Mouse (Mus musculus): ENCODE measurements around the gene Clpsl2. TPM values are rescaled to one million over a fixed set of nuclear protein-coding genes. Genes with fewer than 3 reads are reported as not detected.

Clpsl2 gene
- polyA plus RNA-seq, 1 experiment from 2014 or later = not detected

DNA sequence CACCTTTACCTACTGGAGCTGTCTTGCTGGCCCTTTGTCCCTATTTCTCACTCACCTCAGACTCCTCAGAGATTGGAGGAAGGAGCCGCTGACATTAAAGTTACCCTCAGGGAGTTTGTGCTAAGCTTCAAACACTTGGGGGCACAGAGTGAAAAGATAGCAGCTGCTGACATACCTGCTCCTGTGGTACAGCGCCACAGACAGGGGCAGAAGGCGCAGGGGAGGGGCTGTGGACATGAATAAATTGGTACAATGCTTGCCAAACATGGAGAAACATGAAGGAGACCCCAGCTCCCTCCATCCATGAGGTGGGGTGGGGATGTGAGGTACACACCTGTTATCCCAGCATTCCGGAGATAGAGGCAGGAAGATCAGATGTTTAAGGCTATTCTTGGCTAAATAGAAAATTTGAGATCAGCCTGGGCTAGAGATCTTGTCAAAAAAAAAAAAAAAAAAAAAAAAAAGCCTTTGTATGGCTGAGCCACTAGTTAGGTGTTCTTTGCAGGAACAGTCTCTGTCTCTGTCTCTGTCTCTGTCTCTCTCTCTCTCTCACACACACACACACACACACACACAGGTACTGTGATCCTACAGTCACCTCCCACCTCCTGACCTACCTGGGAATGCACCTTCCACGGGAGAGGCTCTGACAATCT, 28.0 kb upstream of the Clpsl2 start:
- Histone ChIP-seq H3K9ac (ENCODE audit: low read length) (no peak overlapping the region), H3K4me1 (ENCODE audit: control insufficient read depth in 2 of 2, insufficient read depth in 2 of 2, low read length in 2 of 2) (peaks cover 10 to 13% of the 10 kb centered on the region in 2 experiments; a peak in 3 of 4 replicates), H3K27me3 (ENCODE audit: control insufficient read depth, insufficient read depth, low read length) (peaks cover 27% of the 10 kb centered on the region), H3K27ac (replicated peaks in 1 of 2; ENCODE audit: control insufficient read depth in 1 of 2, insufficient read depth in 1 of 2, low read depth in 2 of 2, low read length in 2 of 2) (no peak overlapping the region), H3K36me3 (ENCODE audit: control insufficient read depth, insufficient read depth, low read length) (no peaks in the 10 kb centered on the region), H3K4me3 (ENCODE audit: control insufficient read depth in 1 of 2, insufficient read depth in 1 of 2, low read depth in 1 of 2, low read length in 2 of 2) (no peak overlapping the region), H3K4me2 (ENCODE audit: low read length) (no peak overlapping the region), H3K9me3 (ENCODE audit: control insufficient read depth, low read length) (no peaks in the 10 kb centered on the region)
- no peak for ATAC-seq (ENCODE audit: insufficient number of reproducible peaks, insufficient read depth, low FRiP score, low read depth)
- 59% methylated on average over 5 of the region's 5 CpGs for WGBS

DNA sequence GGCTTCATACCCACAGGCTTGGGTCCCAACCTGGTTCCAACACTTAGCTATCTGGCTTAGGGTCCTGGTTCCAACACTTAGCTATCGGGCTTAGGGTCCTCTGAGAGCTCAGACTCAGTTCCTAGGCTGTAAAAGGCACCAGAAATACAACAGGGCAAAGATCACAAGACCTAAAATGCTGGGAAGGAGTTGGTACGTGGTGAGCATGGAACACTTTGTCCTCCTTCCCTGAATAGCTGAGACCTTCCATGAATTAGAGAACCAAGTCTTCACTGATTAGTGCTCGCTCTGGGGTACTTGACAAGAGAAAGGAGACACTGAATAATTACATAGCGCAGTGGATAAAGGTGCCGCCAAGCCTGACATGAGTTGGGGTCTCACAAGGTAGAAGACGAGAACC, 27.3 kb upstream of the Clpsl2 start:
- no peak overlapping the region for H3K27ac ChIP-seq (replicated peaks in 1 of 2; ENCODE audit: control insufficient read depth in 1 of 2, insufficient read depth in 1 of 2, low read depth in 2 of 2, low read length in 2 of 2)
- H3K4me1 ChIP-seq (ENCODE audit: control insufficient read depth in 2 of 2, insufficient read depth in 2 of 2, low read length in 2 of 2) = peaks cover 10 to 13% of the 10 kb centered on the region in 2 experiments; a peak in 3 of 4 replicates
- peak overlapping the region; percentile 95 for H3K4me2 ChIP-seq (ENCODE audit: low read length)
- no peak for ATAC-seq (ENCODE audit: insufficient number of reproducible peaks, insufficient read depth, low FRiP score, low read depth)
- no peak overlapping the region for H3K9ac ChIP-seq (ENCODE audit: low read length)
- H3K27me3 ChIP-seq (ENCODE audit: control insufficient read depth, insufficient read depth, low read length) = peaks cover 27% of the 10 kb centered on the region
- no peaks in the 10 kb centered on the region for H3K36me3 ChIP-seq (ENCODE audit: control insufficient read depth, insufficient read depth, low read length)
- no peaks in the 10 kb centered on the region for H3K9me3 ChIP-seq (ENCODE audit: control insufficient read depth, low read length)
- no peak overlapping the region; a peak in 1 of 4 replicates for H3K4me3 ChIP-seq (ENCODE audit: control insufficient read depth in 1 of 2, insufficient read depth in 1 of 2, low read depth in 1 of 2, low read length in 2 of 2)
- WGBS = 36% methylated on average over 6 of the region's 6 CpGs

DNA sequence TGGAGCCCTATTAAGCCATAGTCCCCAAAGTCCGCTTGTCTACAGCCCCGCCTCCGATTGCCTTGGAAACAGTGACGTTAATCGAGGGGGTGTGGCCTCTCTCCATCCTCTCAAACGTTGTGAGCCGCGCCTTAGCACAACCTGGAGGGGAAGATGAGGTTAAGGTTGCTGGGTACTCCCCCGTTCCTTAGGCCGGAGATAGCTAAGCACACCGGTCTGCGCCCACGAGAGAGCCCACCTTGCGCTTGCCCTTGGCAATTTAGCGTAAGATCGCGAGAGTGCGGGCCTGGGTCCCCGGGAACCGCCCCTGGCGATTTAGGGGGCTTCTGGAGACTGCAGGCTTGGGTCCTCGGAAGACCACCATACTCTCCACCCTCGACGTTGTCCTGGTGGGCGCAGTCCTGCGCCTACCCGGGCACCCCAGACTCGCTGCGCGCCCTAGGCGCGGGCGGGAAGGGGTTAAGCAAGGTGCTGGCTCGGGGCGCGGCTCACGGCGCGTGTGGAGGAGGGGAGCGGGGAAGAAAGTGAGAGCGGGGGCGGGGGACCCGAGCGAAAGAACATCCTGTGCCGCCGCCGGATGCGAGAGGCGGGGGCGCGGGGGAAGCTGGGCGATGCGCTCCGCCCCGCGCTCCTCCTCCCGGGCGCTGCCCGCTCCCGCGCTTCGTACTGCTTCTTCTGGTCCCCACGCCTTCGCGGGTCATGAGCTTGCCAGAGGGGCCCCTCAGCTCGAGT, 26.4 kb upstream of the Clpsl2 start:
- Histone ChIP-seq H3K27me3 (ENCODE audit: control insufficient read depth, insufficient read depth, low read length) (peaks cover 27% of the 10 kb centered on the region), H3K9me3 (ENCODE audit: control insufficient read depth, low read length) (no peaks in the 10 kb centered on the region), H3K27ac (replicated peaks in 1 of 2; ENCODE audit: control insufficient read depth in 1 of 2, insufficient read depth in 1 of 2, low read depth in 2 of 2, low read length in 2 of 2) (peak overlapping the region; percentile 18 to 56; a peak in 3 of 4 replicates), H3K36me3 (ENCODE audit: control insufficient read depth, insufficient read depth, low read length) (no peaks in the 10 kb centered on the region), H3K4me2 (ENCODE audit: low read length) (peak overlapping the region; percentile 95), H3K4me1 (ENCODE audit: control insufficient read depth in 2 of 2, insufficient read depth in 2 of 2, low read length in 2 of 2) (peaks cover 7 to 9% of the 10 kb centered on the region in 2 experiments; a peak in 3 of 4 replicates), H3K4me3 (ENCODE audit: control insufficient read depth in 1 of 2, insufficient read depth in 1 of 2, low read depth in 1 of 2, low read length in 2 of 2) (peak overlapping the region; percentile 61 to 68), H3K9ac (ENCODE audit: low read length) (peak overlapping the region; percentile 67)
- peak; percentile 66 for ATAC-seq (ENCODE audit: insufficient number of reproducible peaks, insufficient read depth, low FRiP score, low read depth)
- under 1% methylated on average over 61 of the region's 66 CpGs for WGBS

DNA sequence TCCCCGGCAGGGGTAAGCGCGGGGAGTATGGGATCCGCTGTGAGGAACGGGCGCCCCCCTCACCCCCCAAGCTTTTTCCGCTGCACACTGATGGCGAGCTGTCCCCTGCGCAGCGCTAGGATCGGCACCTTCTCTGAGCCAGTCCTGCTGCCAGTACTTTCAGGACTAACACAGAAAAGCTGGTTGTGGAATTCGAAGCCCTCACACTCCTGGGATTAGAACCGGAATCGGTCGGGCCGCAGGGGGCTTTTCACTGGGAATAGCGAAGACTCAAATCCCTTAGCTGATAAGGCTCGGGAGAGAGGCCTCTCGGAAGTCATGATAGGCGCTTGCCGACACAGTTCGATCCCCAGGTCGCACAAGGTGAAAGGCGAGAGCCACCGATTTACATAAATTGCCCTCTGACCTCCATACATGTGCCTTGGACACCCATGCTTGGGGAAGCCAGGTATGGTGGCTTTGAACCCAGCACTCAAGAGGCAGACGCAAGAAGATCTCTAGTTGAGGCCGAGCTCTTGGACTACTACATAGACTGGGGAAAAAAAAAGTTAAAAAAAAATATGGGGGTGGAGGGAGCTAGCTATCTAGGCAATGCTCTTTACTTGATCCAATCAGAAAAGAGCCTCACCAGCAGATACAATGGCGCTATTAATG, 25.7 kb upstream of the Clpsl2 start:
- 9% methylated on average over 28 of the region's 28 CpGs for WGBS
- Histone ChIP-seq H3K4me1 (ENCODE audit: control insufficient read depth in 2 of 2, insufficient read depth in 2 of 2, low read length in 2 of 2) (peaks cover 3 to 7% of the 10 kb centered on the region in 2 experiments; a peak in 2 of 4 replicates), H3K36me3 (ENCODE audit: control insufficient read depth, insufficient read depth, low read length) (no peaks in the 10 kb centered on the region), H3K4me3 (ENCODE audit: control insufficient read depth in 1 of 2, insufficient read depth in 1 of 2, low read depth in 1 of 2, low read length in 2 of 2) (peak overlapping the region; percentile 61 to 68), H3K9me3 (ENCODE audit: control insufficient read depth, low read length) (no peaks in the 10 kb centered on the region), H3K27me3 (ENCODE audit: control insufficient read depth, insufficient read depth, low read length) (peaks cover 26% of the 10 kb centered on the region), H3K9ac (ENCODE audit: low read length) (peak overlapping the region; percentile 67), H3K27ac (replicated peaks in 1 of 2; ENCODE audit: control insufficient read depth in 1 of 2, insufficient read depth in 1 of 2, low read depth in 2 of 2, low read length in 2 of 2) (0 out of 4 replicates have a peak overlapping the region, but pooled peaks of 1 of the 2 experiments have one; percentile 56), H3K4me2 (ENCODE audit: low read length) (peak overlapping the region; percentile 95)
- ATAC-seq (ENCODE audit: insufficient number of reproducible peaks, insufficient read depth, low FRiP score, low read depth) = no peak

GRCm38 (mm10) chr17:28524009-28524695, 25.1 kb upstream of the Clpsl2 start:
- Histone ChIP-seq H3K4me3 (ENCODE audit: control insufficient read depth in 1 of 2, insufficient read depth in 1 of 2, low read depth in 1 of 2, low read length in 2 of 2) (no peak overlapping the region), H3K4me2 (ENCODE audit: low read length) (no peak overlapping the region), H3K9me3 (ENCODE audit: control insufficient read depth, low read length) (no peaks in the 10 kb centered on the region), H3K36me3 (ENCODE audit: control insufficient read depth, insufficient read depth, low read length) (no peaks in the 10 kb centered on the region), H3K27me3 (ENCODE audit: control insufficient read depth, insufficient read depth, low read length) (peaks cover 20% of the 10 kb centered on the region), H3K27ac (replicated peaks in 1 of 2; ENCODE audit: control insufficient read depth in 1 of 2, insufficient read depth in 1 of 2, low read depth in 2 of 2, low read length in 2 of 2) (no peak overlapping the region), H3K9ac (ENCODE audit: low read length) (no peak overlapping the region), H3K4me1 (ENCODE audit: control insufficient read depth in 2 of 2, insufficient read depth in 2 of 2, low read length in 2 of 2) (peaks cover 0 to 7% of the 10 kb centered on the region in 2 experiments; a peak in 2 of 4 replicates)
- ATAC-seq (ENCODE audit: insufficient number of reproducible peaks, insufficient read depth, low FRiP score, low read depth) = no peak
- 84% methylated on average over 23 of the region's 23 CpGs for WGBS

- WGBS = 65% methylated on average over 4 of the region's 4 CpGs
- Histone ChIP-seq H3K36me3 (ENCODE audit: control insufficient read depth, insufficient read depth, low read length) (no peaks in the 10 kb centered on the region), H3K27ac (replicated peaks in 1 of 2; ENCODE audit: control insufficient read depth in 1 of 2, insufficient read depth in 1 of 2, low read depth in 2 of 2, low read length in 2 of 2) (no peak overlapping the region), H3K9me3 (ENCODE audit: control insufficient read depth, low read length) (no peaks in the 10 kb centered on the region), H3K9ac (ENCODE audit: low read length) (no peak overlapping the region), H3K27me3 (ENCODE audit: control insufficient read depth, insufficient read depth, low read length) (peaks cover 20% of the 10 kb centered on the region), H3K4me3 (ENCODE audit: control insufficient read depth in 1 of 2, insufficient read depth in 1 of 2, low read depth in 1 of 2, low read length in 2 of 2) (no peak overlapping the region), H3K4me2 (ENCODE audit: low read length) (no peak overlapping the region), H3K4me1 (ENCODE audit: control insufficient read depth in 2 of 2, insufficient read depth in 2 of 2, low read length in 2 of 2) (peaks cover 0 to 7% of the 10 kb centered on the region in 2 experiments; a peak in 2 of 4 replicates)
- ATAC-seq (ENCODE audit: insufficient number of reproducible peaks, insufficient read depth, low FRiP score, low read depth) = no peak
These were observed 24.3 kb upstream of the Clpsl2 start for GRCm38 (mm10) chr17:28524831-28525430.
